Mouse (Mus musculus): ENCODE data around the gene Sppl2b. TPM values are rescaled to one million over a fixed set of nuclear protein-coding genes. Genes with fewer than 3 reads are reported as not detected.

Sppl2b gene
- polyA plus RNA-seq, 1 experiment from 2014 or later = 34.3 TPM

- H3K4me2 ChIP-seq (ENCODE audit: low read length) = no peak overlapping the region
- TF ChIP-seq CTCF (IDR thresholded peaks at IDR 0.05; ENCODE audit: low read depth) = peak; percentile 78
- H3K27me3 ChIP-seq (ENCODE audit: insufficient read depth, low read length) = no peaks in the 10 kb centered on the region
- no peak overlapping the region for H3K9ac ChIP-seq (ENCODE audit: low read depth, low read length)
- H3K27ac ChIP-seq = no peak overlapping the region
- DNase-seq (ENCODE audit: low spot score) = peak; percentile 44
- WGBS = 24% methylated on average over 10 of the region's 10 CpGs
- no peak for ATAC-seq (replicated peaks; ENCODE audit: low FRiP score, low read depth)
- no peak overlapping the region for H3K4me3 ChIP-seq (replicated peaks; ENCODE audit: low read depth, low read length)
- H3K9me3 ChIP-seq (replicated peaks; ENCODE audit: low read length) = no peaks in the 10 kb centered on the region
- H3K36me3 ChIP-seq (ENCODE audit: insufficient read depth, low read length) = no peaks in the 10 kb centered on the region
- no peaks in the 10 kb centered on the region for H3K4me1 ChIP-seq (replicated peaks; ENCODE audit: insufficient read depth, low read length)
Observed at GRCm38 (mm10) chr10:80881301-80881700, 26.2 kb downstream of the Sppl2b start.

GRCm38 (mm10) chr10:80887181-80887580, 32.1 kb downstream of the Sppl2b start:
- TF ChIP-seq CTCF (IDR thresholded peaks at IDR 0.05; ENCODE audit: low read depth) = no peak
- WGBS = 35% methylated on average over 11 of the region's 11 CpGs
- no peak overlapping the region for H3K4me2 ChIP-seq (ENCODE audit: low read length)
- no peaks in the 10 kb centered on the region for H3K9me3 ChIP-seq (replicated peaks; ENCODE audit: low read length)
- H3K4me1 ChIP-seq (replicated peaks; ENCODE audit: insufficient read depth, low read length) = no peaks in the 10 kb centered on the region
- H3K36me3 ChIP-seq (ENCODE audit: insufficient read depth, low read length) = no peaks in the 10 kb centered on the region
- no peak overlapping the region for H3K4me3 ChIP-seq (replicated peaks; ENCODE audit: low read depth, low read length)
- ATAC-seq (replicated peaks; ENCODE audit: low FRiP score, low read depth) (no peak), DNase-seq (ENCODE audit: low spot score) (no peak)
- no peaks in the 10 kb centered on the region for H3K27me3 ChIP-seq (ENCODE audit: insufficient read depth, low read length)
- no peak overlapping the region for H3K27ac ChIP-seq
- H3K9ac ChIP-seq (ENCODE audit: low read depth, low read length) = no peak overlapping the region

GRCm38 (mm10) chr10:80895100-80895499, 40.0 kb downstream of the Sppl2b start:
- Histone ChIP-seq H3K4me1 (replicated peaks; ENCODE audit: insufficient read depth, low read length) (peaks cover 7% of the 10 kb centered on the region; the same call in 1 of the 2 replicates), H3K9me3 (replicated peaks; ENCODE audit: low read length) (no peaks in the 10 kb centered on the region), H3K4me3 (replicated peaks; ENCODE audit: low read depth, low read length) (no peak overlapping the region), H3K9ac (ENCODE audit: low read depth, low read length) (no peak overlapping the region), H3K36me3 (ENCODE audit: insufficient read depth, low read length) (0 out of 2 replicates have a peak, but pooled peaks cover 3% of the 10 kb centered on the region), H3K27me3 (ENCODE audit: insufficient read depth, low read length) (no peaks in the 10 kb centered on the region), H3K4me2 (ENCODE audit: low read length) (no peak overlapping the region), H3K27ac (no peak overlapping the region)
- no peak for TF ChIP-seq CTCF (IDR thresholded peaks at IDR 0.05; ENCODE audit: low read depth)
- DNase-seq (ENCODE audit: low spot score) (no peak), ATAC-seq (replicated peaks; ENCODE audit: low FRiP score, low read depth) (no peak)
- 84% methylated on average over 7 of the region's 7 CpGs for WGBS

GRCm38 (mm10) chr10:80895697-80896096, 40.6 kb downstream of the Sppl2b start:
- Histone ChIP-seq H3K27me3 (ENCODE audit: insufficient read depth, low read length) (no peaks in the 10 kb centered on the region), H3K9ac (ENCODE audit: low read depth, low read length) (no peak overlapping the region), H3K4me2 (ENCODE audit: low read length) (no peak overlapping the region), H3K4me1 (replicated peaks; ENCODE audit: insufficient read depth, low read length) (peaks cover 7% of the 10 kb centered on the region; the same call in 1 of the 2 replicates), H3K9me3 (replicated peaks; ENCODE audit: low read length) (no peaks in the 10 kb centered on the region), H3K27ac (no peak overlapping the region), H3K4me3 (replicated peaks; ENCODE audit: low read depth, low read length) (no peak overlapping the region), H3K36me3 (ENCODE audit: insufficient read depth, low read length) (0 out of 2 replicates have a peak, but pooled peaks cover 3% of the 10 kb centered on the region)
- ATAC-seq (replicated peaks; ENCODE audit: low FRiP score, low read depth) (no peak), DNase-seq (ENCODE audit: low spot score) (no peak)
- 83% methylated on average over 6 of the region's 6 CpGs for WGBS
- TF ChIP-seq CTCF (IDR thresholded peaks at IDR 0.05; ENCODE audit: low read depth) = no peak

GRCm38 (mm10) chr10:80896581-80897485, 41.8 kb downstream of the Sppl2b start:
- Histone ChIP-seq H3K36me3 (ENCODE audit: insufficient read depth, low read length) (0 out of 2 replicates have a peak, but pooled peaks cover 3% of the 10 kb centered on the region), H3K27me3 (ENCODE audit: insufficient read depth, low read length) (no peaks in the 10 kb centered on the region), H3K27ac (no peak overlapping the region), H3K4me3 (replicated peaks; ENCODE audit: low read depth, low read length) (no peak overlapping the region), H3K4me2 (ENCODE audit: low read length) (no peak overlapping the region), H3K9me3 (replicated peaks; ENCODE audit: low read length) (no peaks in the 10 kb centered on the region), H3K4me1 (replicated peaks; ENCODE audit: insufficient read depth, low read length) (peaks cover 7% of the 10 kb centered on the region; the same call in 1 of the 2 replicates), H3K9ac (ENCODE audit: low read depth, low read length) (no peak overlapping the region)
- 69% methylated on average over 24 of the region's 24 CpGs for WGBS
- ATAC-seq (replicated peaks; ENCODE audit: low FRiP score, low read depth) (no peak), DNase-seq (ENCODE audit: low spot score) (no peak)
- no peak for TF ChIP-seq CTCF (IDR thresholded peaks at IDR 0.05; ENCODE audit: low read depth)

- peaks cover 7% of the 10 kb centered on the region; the same call in 1 of the 2 replicates for H3K4me1 ChIP-seq (replicated peaks; ENCODE audit: insufficient read depth, low read length)
- 43% methylated on average over 41 of the region's 41 CpGs for WGBS
- no peaks in the 10 kb centered on the region for H3K27me3 ChIP-seq (ENCODE audit: insufficient read depth, low read length)
- H3K4me3 ChIP-seq (replicated peaks; ENCODE audit: low read depth, low read length) = no peak overlapping the region
- H3K9me3 ChIP-seq (replicated peaks; ENCODE audit: low read length) = no peaks in the 10 kb centered on the region
- TF ChIP-seq CTCF (IDR thresholded peaks at IDR 0.05; ENCODE audit: low read depth) = no peak
- no peak overlapping the region for H3K9ac ChIP-seq (ENCODE audit: low read depth, low read length)
- ATAC-seq (replicated peaks; ENCODE audit: low FRiP score, low read depth) (no peak), DNase-seq (ENCODE audit: low spot score) (no peak)
- no peak overlapping the region for H3K4me2 ChIP-seq (ENCODE audit: low read length)
- no peak overlapping the region for H3K27ac ChIP-seq
- 0 out of 2 replicates have a peak, but pooled peaks cover 6% of the 10 kb centered on the region for H3K36me3 ChIP-seq (ENCODE audit: insufficient read depth, low read length)
Observed at GRCm38 (mm10) chr10:80897861-80898510, 42.9 kb downstream of the Sppl2b start.
